Mouse (Mus musculus): ENCODE data around the gene Atp6v1d. TPM values are rescaled to one million over a fixed set of nuclear protein-coding genes. Genes with fewer than 3 reads are reported as not detected.

Atp6v1d gene
- total and polyA plus RNA-seq, 2 experiments from 2014 or later, result 41.0 to 109 TPM

GRCm38 (mm10) chr12:78903313-78903712, 41.9 kb upstream of the Atp6v1d start:
- no peaks in the 10 kb centered on the region for H3K9me3 ChIP-seq (replicated peaks; ENCODE audit: control insufficient read depth, low read length)
- H3K4me1 ChIP-seq (ENCODE audit: control insufficient read depth, insufficient read depth), result peaks cover 5% of the 10 kb centered on the region
- H3K4me2 ChIP-seq (ENCODE audit: low read depth, low read length), result no peak overlapping the region
- H3K27me3 ChIP-seq (ENCODE audit: control insufficient read depth, insufficient read depth, low read length), result no peaks in the 10 kb centered on the region
- ATAC-seq (ENCODE audit: insufficient read depth, low read depth) (no peak), DNase-seq (ENCODE audit: low spot score) (no peak)
- 79% methylated on average over 4 of the region's 4 CpGs for WGBS
- no peak overlapping the region for H3K4me3 ChIP-seq (ENCODE audit: low read depth, low read length)
- H3K36me3 ChIP-seq (replicated peaks; ENCODE audit: control insufficient read depth, insufficient read depth, low read length), result no peaks in the 10 kb centered on the region
- TF ChIP-seq CTCF (IDR thresholded peaks at IDR 0.05; ENCODE audit: low read depth) (no peak), EP300 (IDR thresholded peaks at IDR 0.05; ENCODE audit: low read depth) (no peak)
- no peak overlapping the region for H3K9ac ChIP-seq (replicated peaks; ENCODE audit: low read depth, low read length)
- H3K27ac ChIP-seq (ENCODE audit: low read depth), result no peak overlapping the region

DNA sequence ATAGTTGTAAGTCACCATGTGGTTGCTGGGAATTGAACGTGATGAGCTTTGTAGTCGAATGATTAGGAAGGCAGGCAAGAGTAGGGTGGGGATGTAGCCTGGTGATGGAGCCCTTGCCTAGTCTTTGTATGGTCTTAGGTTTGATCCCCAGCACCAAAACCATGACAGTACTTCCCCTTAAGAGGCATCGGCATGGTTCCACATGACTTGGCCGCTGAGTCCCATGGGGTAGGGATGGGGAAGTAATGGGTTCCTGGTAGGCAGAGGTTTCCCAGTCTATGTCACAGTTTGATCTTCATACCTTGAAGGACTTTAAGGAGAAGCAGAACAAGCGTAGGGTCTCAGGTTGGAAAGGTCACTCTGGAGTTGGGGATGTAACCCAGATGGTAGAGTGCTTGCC, 40.0 kb upstream of the Atp6v1d start:
- TF ChIP-seq CTCF (IDR thresholded peaks at IDR 0.05; ENCODE audit: low read depth) (no peak), EP300 (IDR thresholded peaks at IDR 0.05; ENCODE audit: low read depth) (no peak)
- DNase-seq (ENCODE audit: low spot score) (no peak), ATAC-seq (ENCODE audit: insufficient read depth, low read depth) (no peak)
- H3K27me3 ChIP-seq (ENCODE audit: control insufficient read depth, insufficient read depth, low read length), result no peaks in the 10 kb centered on the region
- H3K4me1 ChIP-seq (ENCODE audit: control insufficient read depth, insufficient read depth), result no peaks in the 10 kb centered on the region
- no peak overlapping the region for H3K9ac ChIP-seq (replicated peaks; ENCODE audit: low read depth, low read length)
- H3K4me2 ChIP-seq (ENCODE audit: low read depth, low read length), result no peak overlapping the region
- no peaks in the 10 kb centered on the region for H3K9me3 ChIP-seq (replicated peaks; ENCODE audit: control insufficient read depth, low read length)
- H3K4me3 ChIP-seq (ENCODE audit: low read depth, low read length), result no peak overlapping the region
- no peak overlapping the region for H3K27ac ChIP-seq (ENCODE audit: low read depth)
- WGBS, result 80% methylated on average over 5 of the region's 5 CpGs
- no peaks in the 10 kb centered on the region for H3K36me3 ChIP-seq (replicated peaks; ENCODE audit: control insufficient read depth, insufficient read depth, low read length)

DNA sequence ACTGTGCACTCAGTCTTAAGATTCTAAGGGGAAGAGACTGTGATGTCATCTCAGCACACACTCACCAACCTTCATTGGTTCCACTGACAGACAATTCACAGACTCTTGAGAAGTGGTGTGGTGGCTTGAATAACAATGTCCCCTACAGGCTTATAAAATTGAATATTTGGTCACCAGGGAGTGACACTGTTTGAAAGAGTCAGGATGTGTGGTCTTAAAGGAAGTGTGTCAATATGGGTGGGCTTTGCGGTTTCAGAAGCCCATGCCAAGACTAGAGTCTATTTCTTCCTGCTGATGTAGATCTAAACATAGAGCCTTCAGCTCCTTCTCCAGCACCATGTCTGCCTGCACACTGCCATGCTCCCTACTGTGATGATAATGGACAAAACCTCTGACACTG, 36.4 kb upstream of the Atp6v1d start:
- Histone ChIP-seq H3K4me3 (ENCODE audit: low read depth, low read length) (no peak overlapping the region), H3K36me3 (replicated peaks; ENCODE audit: control insufficient read depth, insufficient read depth, low read length) (no peaks in the 10 kb centered on the region), H3K9ac (replicated peaks; ENCODE audit: low read depth, low read length) (no peak overlapping the region), H3K4me1 (ENCODE audit: control insufficient read depth, insufficient read depth) (no peaks in the 10 kb centered on the region), H3K4me2 (ENCODE audit: low read depth, low read length) (no peak overlapping the region), H3K9me3 (replicated peaks; ENCODE audit: control insufficient read depth, low read length) (no peaks in the 10 kb centered on the region), H3K27ac (ENCODE audit: low read depth) (no peak overlapping the region), H3K27me3 (ENCODE audit: control insufficient read depth, insufficient read depth, low read length) (no peaks in the 10 kb centered on the region)
- no peak for DNase-seq (ENCODE audit: low spot score)
- WGBS, result 80% methylated on average over 1 of the region's 1 CpGs
- TF ChIP-seq EP300 (IDR thresholded peaks at IDR 0.05; ENCODE audit: low read depth) (no peak), CTCF (IDR thresholded peaks at IDR 0.05; ENCODE audit: low read depth) (no peak)
- ATAC-seq (ENCODE audit: insufficient read depth, low read depth), result no peak

DNA sequence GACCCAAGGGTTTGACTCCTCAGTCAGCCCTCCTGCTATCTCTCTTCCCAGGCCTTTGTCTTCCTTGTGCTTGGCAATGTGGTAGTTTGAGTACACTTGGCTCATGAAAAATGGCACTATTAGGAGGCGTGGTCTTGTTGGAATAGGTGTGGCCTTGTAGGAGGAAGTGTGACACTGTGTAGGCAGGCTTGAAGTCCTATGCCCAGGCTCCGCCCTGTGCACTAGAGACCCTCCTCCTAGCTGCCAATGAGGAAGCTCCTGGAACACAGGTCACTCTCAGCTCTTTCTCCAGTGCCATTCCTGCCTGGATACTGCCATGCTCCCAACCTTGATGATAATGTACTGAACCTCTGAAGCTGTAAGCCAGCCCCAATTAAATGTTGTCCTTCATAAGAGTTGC, 29.7 kb upstream of the Atp6v1d start:
- no peak overlapping the region for H3K27ac ChIP-seq (ENCODE audit: low read depth)
- peaks cover 8% of the 10 kb centered on the region; the same call in 1 of the 2 replicates for H3K36me3 ChIP-seq (replicated peaks; ENCODE audit: control insufficient read depth, insufficient read depth, low read length)
- ATAC-seq (ENCODE audit: insufficient read depth, low read depth) (no peak), DNase-seq (ENCODE audit: low spot score) (no peak)
- H3K27me3 ChIP-seq (ENCODE audit: control insufficient read depth, insufficient read depth, low read length), result no peaks in the 10 kb centered on the region
- no peaks in the 10 kb centered on the region for H3K9me3 ChIP-seq (replicated peaks; ENCODE audit: control insufficient read depth, low read length)
- H3K4me2 ChIP-seq (ENCODE audit: low read depth, low read length), result no peak overlapping the region
- no peak overlapping the region for H3K4me3 ChIP-seq (ENCODE audit: low read depth, low read length)
- TF ChIP-seq CTCF (IDR thresholded peaks at IDR 0.05; ENCODE audit: low read depth), result no peak
- TF ChIP-seq EP300 (IDR thresholded peaks at IDR 0.05; ENCODE audit: low read depth), result no peak
- WGBS, result 75% methylated on average over 2 of the region's 2 CpGs
- H3K4me1 ChIP-seq (ENCODE audit: control insufficient read depth, insufficient read depth), result 0 out of 2 replicates have a peak, but pooled peaks cover 12% of the 10 kb centered on the region
- no peak overlapping the region for H3K9ac ChIP-seq (replicated peaks; ENCODE audit: low read depth, low read length)

DNA sequence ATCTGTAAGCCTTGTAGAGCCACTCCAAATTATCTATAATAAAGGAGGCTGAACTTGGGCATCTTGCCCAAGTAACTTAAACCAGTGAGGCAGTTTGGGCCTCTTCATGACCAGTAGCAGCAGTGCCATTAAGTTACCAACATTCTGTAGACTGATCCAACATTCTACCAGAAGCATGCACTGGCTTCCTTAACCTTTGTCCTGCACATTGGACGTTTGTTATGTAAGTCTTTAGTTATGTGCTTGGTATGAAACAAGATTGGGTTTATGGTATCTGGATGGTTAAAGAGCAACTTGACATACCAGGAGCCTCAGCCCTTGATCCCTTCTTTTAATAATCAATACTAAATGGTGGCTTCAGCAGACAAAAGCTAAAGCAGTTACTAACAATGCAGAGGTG, 28.6 kb upstream of the Atp6v1d start:
- Histone ChIP-seq H3K36me3 (replicated peaks; ENCODE audit: control insufficient read depth, insufficient read depth, low read length) (peaks cover 16% of the 10 kb centered on the region; the same call in 1 of the 2 replicates), H3K4me2 (ENCODE audit: low read depth, low read length) (no peak overlapping the region), H3K27me3 (ENCODE audit: control insufficient read depth, insufficient read depth, low read length) (no peaks in the 10 kb centered on the region), H3K27ac (ENCODE audit: low read depth) (no peak overlapping the region), H3K9me3 (replicated peaks; ENCODE audit: control insufficient read depth, low read length) (no peaks in the 10 kb centered on the region), H3K4me3 (ENCODE audit: low read depth, low read length) (no peak overlapping the region), H3K4me1 (ENCODE audit: control insufficient read depth, insufficient read depth) (0 out of 2 replicates have a peak, but pooled peaks cover 12% of the 10 kb centered on the region), H3K9ac (replicated peaks; ENCODE audit: low read depth, low read length) (no peak overlapping the region)
- no peak for DNase-seq (ENCODE audit: low spot score)
- no peak for ATAC-seq (ENCODE audit: insufficient read depth, low read depth)
- 39% methylated on average over 1 of the region's 1 CpGs for WGBS
- TF ChIP-seq EP300 (IDR thresholded peaks at IDR 0.05; ENCODE audit: low read depth) (no peak), CTCF (IDR thresholded peaks at IDR 0.05; ENCODE audit: low read depth) (no peak)

GRCm38 (mm10) chr12:78874581-78874980, 13.1 kb upstream of the Atp6v1d start:
- H3K27ac ChIP-seq (ENCODE audit: low read depth), result no peak overlapping the region
- H3K4me3 ChIP-seq (ENCODE audit: low read depth, low read length), result no peak overlapping the region
- H3K9me3 ChIP-seq (replicated peaks; ENCODE audit: control insufficient read depth, low read length), result no peaks in the 10 kb centered on the region
- 95% methylated on average over 3 of the region's 3 CpGs for WGBS
- no peaks in the 10 kb centered on the region for H3K27me3 ChIP-seq (ENCODE audit: control insufficient read depth, insufficient read depth, low read length)
- H3K4me2 ChIP-seq (ENCODE audit: low read depth, low read length), result no peak overlapping the region
- peaks cover 51% of the 10 kb centered on the region for H3K36me3 ChIP-seq (replicated peaks; ENCODE audit: control insufficient read depth, insufficient read depth, low read length)
- TF ChIP-seq CTCF (IDR thresholded peaks at IDR 0.05; ENCODE audit: low read depth) (no peak), EP300 (IDR thresholded peaks at IDR 0.05; ENCODE audit: low read depth) (no peak)
- ATAC-seq (ENCODE audit: insufficient read depth, low read depth), result no peak
- DNase-seq (ENCODE audit: low spot score), result no peak
- H3K4me1 ChIP-seq (ENCODE audit: control insufficient read depth, insufficient read depth), result no peaks in the 10 kb centered on the region
- H3K9ac ChIP-seq (replicated peaks; ENCODE audit: low read depth, low read length), result no peak overlapping the region
